28 mouse cellular contexts compared by ENCODE assay signal in genomic region chr2:13432002-13432401, GRCm38 (mm10). TPM values are rescaled to one million over a fixed set of nuclear protein-coding genes. Genes with fewer than 3 reads are reported as not detected.
"Had no signal": no experiment of that assay in that cellular context is flagged by ENCODE, and none has a peak within 500 bp of the region (broad histone marks: within the 10 kb centered on the region; RNA-seq: fewer than 3 reads in every experiment).

No protein-coding gene starts in this region.

- H3K9ac ChIP-seq: heart, embryonic 13.5 days; heart, embryonic 15.5 days; hindbrain, embryonic 12.5 days; hindbrain, embryonic 14.5 days; intestine, embryonic 15.5 days; kidney, embryonic 15.5 days; limb, embryonic 13.5 days; limb, embryonic 15.5 days had no signal

- H3K27me3 ChIP-seq: heart, embryonic 13.5 days; heart, embryonic 15.5 days; hindbrain, embryonic 12.5 days; intestine, embryonic 15.5 days; kidney, embryonic 15.5 days; limb, embryonic 13.5 days; limb, embryonic 15.5 days had no signal

- H3K4me2 ChIP-seq: heart, embryonic 11.5 days; heart, embryonic 13.5 days; heart, embryonic 15.5 days; hindbrain, embryonic 12.5 days; hindbrain, embryonic 14.5 days; intestine, embryonic 15.5 days; kidney, embryonic 15.5 days; limb, embryonic 13.5 days; limb, embryonic 15.5 days had no signal

- DNase-seq: gastrocnemius, adult 2 months; gastrocnemius, postnatal 10 days; gastrocnemius, postnatal 25 days; heart, adult 11 months; heart, adult 2 months; heart, postnatal 4 days; kidney, adult 11 months; kidney, adult 2 months; kidney, adult 9 months; kidney, postnatal 14 days; kidney, postnatal 36 days; layer of hippocampus, adult 9-11 months; layer of hippocampus, postnatal 36 days; left cerebral cortex, postnatal 4 days had no signal

- H3K9me3 ChIP-seq: heart, embryonic 13.5 days; heart, embryonic 15.5 days; hindbrain, embryonic 10.5 days; hindbrain, embryonic 12.5 days; intestine, embryonic 15.5 days; kidney, embryonic 15.5 days; limb, embryonic 13.5 days; limb, embryonic 15.5 days had no signal

- H3K36me3 ChIP-seq: heart, embryonic 13.5 days; heart, embryonic 15.5 days; hindbrain, embryonic 10.5 days; hindbrain, embryonic 12.5 days; intestine, embryonic 15.5 days; kidney, embryonic 15.5 days; limb, embryonic 13.5 days; limb, embryonic 15.5 days had no signal

- H3K4me3 ChIP-seq: gastrocnemius, adult 2 months; heart, adult 2 months; heart, embryonic 13.5 days; heart, embryonic 15.5 days; hindbrain, embryonic 10.5 days; hindbrain, embryonic 12.5 days; intestine, embryonic 15.5 days; kidney, embryonic 15.5 days; limb, embryonic 13.5 days; limb, embryonic 15.5 days had no signal

- ATAC-seq: hindbrain, embryonic 16.5 days; inflammation-experienced regulatory T-cells, adult 6 months; intestine, embryonic 15.5 days had no signal

- H3K4me1 ChIP-seq: heart, embryonic 13.5 days; heart, embryonic 15.5 days; hindbrain, embryonic 10.5 days; hindbrain, embryonic 12.5 days; intestine, embryonic 15.5 days; kidney, embryonic 15.5 days; limb, embryonic 13.5 days; limb, embryonic 15.5 days had no signal

- H3K27ac ChIP-seq: gastrocnemius, adult 2 months; heart, adult 2 months; heart, embryonic 13.5 days; heart, embryonic 15.5 days; hindbrain, embryonic 10.5 days; hindbrain, embryonic 12.5 days; hindbrain, embryonic 14.5 days; intestine, embryonic 15.5 days; kidney, embryonic 15.5 days; kidney, postnatal 0 days; limb, embryonic 13.5 days; limb, embryonic 15.5 days had no signal

RNA-seq across cellular contexts. Expression of gene Cubn, which starts 59.6 kb away (rescaled TPM):
- total RNA-seq: liver, adult 2 months had no signal
- polyA plus RNA-seq: liver, adult 2 months had no signal
